Mouse (Mus musculus) limb, embryonic 12.5 days (tissue): ENCODE results near the gene Ide. TPM values are rescaled to one million over a fixed set of nuclear protein-coding genes. Genes with fewer than 3 reads are reported as not detected.
"Not testable (repeated sequence)": the region's sequence is repeated elsewhere in the genome, so short reads cannot be mapped to it uniquely, and the experiment has no call there.

Source experiments
- ATAC-seq: fragments of 200-750 bp; cut with Nextera tagmentation; 2 replicates; pipeline ENCODE4 v1.8.0; 2017; ENCODE audit warnings: low read depth, moderate TSS enrichment; ENCODE audit not compliant: insufficient number of reproducible peaks, insufficient read depth, low FRiP score, low TSS enrichment
- H3K27ac ChIP-seq: fragments of 300-500 bp; sonication (generic); 2 replicates; pipeline ENCODE4 v1.5.1; 2016; ENCODE audit warnings: mild to moderate bottlenecking, moderate library complexity
- H3K27me3 ChIP-seq: fragments of 300-500 bp; sonication (generic); 2 replicates; pipeline ENCODE4 v1.6.1; 2016; ENCODE audit warnings: mild to moderate bottlenecking, moderate library complexity
- H3K36me3 ChIP-seq: fragments of 300-500 bp; sonication (generic); 2 replicates; pipeline ENCODE4 v1.6.1; 2016; ENCODE audit warnings: mild to moderate bottlenecking, moderate library complexity
- H3K4me1 ChIP-seq: fragments of 300-500 bp; sonication (generic); replicated peaks from 2 replicates; pipeline ENCODE4 v1.6.1; 2016
- H3K4me2 ChIP-seq: fragments of 300-500 bp; sonication (generic); 2 replicates; pipeline ENCODE4 v1.6.1; 2016; ENCODE audit warnings: mild to moderate bottlenecking, moderate library complexity
- H3K4me3 ChIP-seq: fragments of 300-500 bp; sonication (generic); replicated peaks from 2 replicates; pipeline ENCODE4 v1.5.1; 2016; ENCODE audit warnings: mild to moderate bottlenecking
- H3K9ac ChIP-seq: fragments of 300-500 bp; sonication (generic); replicated peaks from 2 replicates; pipeline ENCODE4 v1.6.1; 2016; ENCODE audit warnings: mild to moderate bottlenecking, moderate library complexity
- H3K9me3 ChIP-seq: fragments of 300-500 bp; sonication (generic); 2 replicates; pipeline ENCODE4 v1.6.1; 2016; ENCODE audit warnings: mild to moderate bottlenecking, moderate library complexity
- WGBS: fragments of 180-500 bp; shearing (Covaris S2); methylation state at CpG from one replicate; pipeline ENCODE4 v1.1.7; 2016; 5-methylcytosine and 5-hydroxymethylcytosine counted together
- polyA plus RNA-seq: library from polyadenylated mRNA; unstranded; fragments of >200 nt; fragmentation: Nextera tagmentation; extraction: Ambion mirVana; gene quantifications from 2 replicates; pipeline ENCODE4 v1.2.1, GENCODE M21; 2016

Gene Ide
- polyA plus RNA-seq, 1 experiment from 2014 or later: 39.7 TPM

DNA sequence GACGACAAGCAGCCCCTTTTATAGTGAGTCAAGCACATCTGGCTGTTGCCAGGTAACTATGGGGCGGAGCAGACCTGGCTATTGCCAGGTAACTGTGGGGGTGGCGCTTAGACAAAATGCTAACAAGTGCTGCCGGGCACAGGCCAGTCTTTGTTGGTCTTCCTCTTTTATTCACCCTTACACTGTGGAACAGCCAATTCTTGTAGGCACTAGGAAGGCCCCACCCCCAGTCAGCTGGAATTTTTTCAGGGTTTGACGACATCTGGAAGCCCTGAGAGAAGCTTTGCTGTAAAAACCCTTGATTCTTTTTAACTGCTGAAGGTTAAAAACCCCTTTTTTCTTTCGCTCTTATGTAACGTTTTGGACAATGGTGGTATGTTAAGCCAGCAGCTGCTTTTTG lies 99.0 kb downstream of the Ide start:
- Histone ChIP-seq H3K27ac (no peak overlapping the region), H3K9ac (no peak overlapping the region), H3K4me2 (no peak overlapping the region), H3K4me1 (peaks cover 15% of the 10 kb centered on the region), H3K36me3 (no peaks in the 10 kb centered on the region), H3K9me3 (no peaks in the 10 kb centered on the region), H3K27me3 (peaks cover 36% of the 10 kb centered on the region), H3K4me3 (no peak overlapping the region)
- 18% methylated on average over 7 of the region's 7 CpGs for WGBS
- no peak for ATAC-seq

DNA sequence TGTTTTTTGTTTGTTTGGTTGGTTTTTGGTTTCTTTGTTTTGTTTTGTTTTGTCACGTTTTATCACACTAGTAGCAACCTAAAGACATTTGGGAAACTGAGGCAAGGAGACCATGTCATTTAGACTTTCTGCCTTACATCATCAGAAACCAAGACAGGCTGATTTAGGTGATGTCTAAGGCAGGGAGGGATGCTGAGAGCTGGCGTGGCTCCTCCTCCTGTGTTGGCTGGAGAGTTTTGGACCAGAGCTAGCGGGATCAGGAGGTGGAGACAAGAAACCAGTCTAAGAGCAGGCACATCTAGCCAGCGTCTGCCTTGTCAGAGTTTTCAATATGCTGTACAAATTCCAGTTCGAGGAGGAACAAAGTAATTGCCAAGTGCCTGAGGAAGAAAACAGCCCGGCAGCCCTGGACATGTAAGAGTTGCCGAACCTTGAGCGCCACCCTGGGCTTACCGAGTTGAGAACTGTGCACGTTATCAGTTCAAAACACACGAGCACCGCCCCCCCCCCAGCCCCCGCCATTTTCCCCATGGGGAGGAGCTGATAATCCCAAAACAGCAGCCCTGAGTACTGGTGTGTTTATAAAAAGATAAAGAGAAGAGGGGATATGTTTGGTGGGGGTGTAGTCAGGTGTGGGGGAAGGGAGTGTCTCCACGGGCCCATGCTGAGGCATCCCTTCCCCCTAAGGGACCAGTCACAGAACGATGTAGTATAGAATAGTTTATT lies 99.8 kb downstream of the Ide start:
- H3K4me1 ChIP-seq: peaks cover 17% of the 10 kb centered on the region
- no peaks in the 10 kb centered on the region for H3K36me3 ChIP-seq
- 10% methylated on average over 15 of the region's 15 CpGs for WGBS
- no peak overlapping the region for H3K27ac ChIP-seq
- no peak overlapping the region for H3K9ac ChIP-seq
- peaks cover 41% of the 10 kb centered on the region for H3K27me3 ChIP-seq
- H3K9me3 ChIP-seq: no peaks in the 10 kb centered on the region
- H3K4me2 ChIP-seq: no peak overlapping the region
- no peak overlapping the region for H3K4me3 ChIP-seq
- ATAC-seq: 0 out of 2 replicates have a peak, but pooled peaks have one; percentile 46

DNA sequence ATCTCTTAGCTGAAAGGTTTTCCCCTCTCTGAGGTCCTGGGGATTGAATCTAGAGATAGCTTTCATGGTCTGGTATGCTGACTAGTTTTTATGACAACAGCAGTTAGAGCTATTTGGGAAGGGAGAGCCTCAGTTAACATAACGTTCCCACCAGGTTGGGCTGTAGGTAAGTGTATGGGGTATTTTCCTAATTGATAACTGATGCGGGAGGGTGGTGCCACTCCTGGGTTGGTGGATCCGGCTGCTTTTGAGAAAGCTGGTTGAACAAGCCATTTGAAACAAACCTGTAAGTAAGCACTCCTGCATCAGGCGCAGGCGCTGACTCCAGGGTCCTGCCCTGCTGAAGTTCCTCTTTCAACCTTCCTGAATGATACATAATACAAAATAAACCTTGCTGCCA lies 100.3 kb downstream of the Ide start:
- WGBS: 44% methylated on average over 5 of the region's 5 CpGs
- H3K4me3 ChIP-seq: no peak overlapping the region
- H3K27me3 ChIP-seq: peaks cover 45% of the 10 kb centered on the region

DNA sequence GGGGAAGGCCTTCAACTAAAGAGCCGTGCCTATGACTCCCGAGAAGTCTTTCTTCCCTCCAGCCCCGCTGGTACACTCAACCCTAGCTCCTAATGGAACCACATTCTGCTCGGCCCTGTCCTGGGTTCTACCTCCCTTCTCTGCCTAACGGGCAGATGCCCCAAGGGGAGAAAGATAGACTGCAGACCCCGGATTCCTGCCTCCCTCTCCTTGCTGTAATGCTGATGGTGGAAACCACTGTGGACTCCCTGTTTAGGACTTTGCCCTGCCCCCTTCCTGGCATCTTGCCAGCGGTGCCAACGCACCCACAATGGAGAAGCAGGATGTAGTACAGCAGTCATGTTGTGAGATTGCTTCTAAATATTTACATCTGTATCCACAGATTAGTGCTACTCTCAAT lies 101.8 kb downstream of the Ide start:
- ATAC-seq: no peak
- H3K4me2 ChIP-seq: no peak overlapping the region
- peaks cover 45% of the 10 kb centered on the region for H3K27me3 ChIP-seq

More for the DNA sequence above, 100.3 kb downstream of the Ide start:
- Histone ChIP-seq H3K4me1 (peaks cover 17% of the 10 kb centered on the region), H3K4me2 (no peak overlapping the region), H3K9ac (no peak overlapping the region), H3K9me3 (no peaks in the 10 kb centered on the region), H3K36me3 (no peaks in the 10 kb centered on the region), H3K27ac (no peak overlapping the region)
- no peak for ATAC-seq

DNA sequence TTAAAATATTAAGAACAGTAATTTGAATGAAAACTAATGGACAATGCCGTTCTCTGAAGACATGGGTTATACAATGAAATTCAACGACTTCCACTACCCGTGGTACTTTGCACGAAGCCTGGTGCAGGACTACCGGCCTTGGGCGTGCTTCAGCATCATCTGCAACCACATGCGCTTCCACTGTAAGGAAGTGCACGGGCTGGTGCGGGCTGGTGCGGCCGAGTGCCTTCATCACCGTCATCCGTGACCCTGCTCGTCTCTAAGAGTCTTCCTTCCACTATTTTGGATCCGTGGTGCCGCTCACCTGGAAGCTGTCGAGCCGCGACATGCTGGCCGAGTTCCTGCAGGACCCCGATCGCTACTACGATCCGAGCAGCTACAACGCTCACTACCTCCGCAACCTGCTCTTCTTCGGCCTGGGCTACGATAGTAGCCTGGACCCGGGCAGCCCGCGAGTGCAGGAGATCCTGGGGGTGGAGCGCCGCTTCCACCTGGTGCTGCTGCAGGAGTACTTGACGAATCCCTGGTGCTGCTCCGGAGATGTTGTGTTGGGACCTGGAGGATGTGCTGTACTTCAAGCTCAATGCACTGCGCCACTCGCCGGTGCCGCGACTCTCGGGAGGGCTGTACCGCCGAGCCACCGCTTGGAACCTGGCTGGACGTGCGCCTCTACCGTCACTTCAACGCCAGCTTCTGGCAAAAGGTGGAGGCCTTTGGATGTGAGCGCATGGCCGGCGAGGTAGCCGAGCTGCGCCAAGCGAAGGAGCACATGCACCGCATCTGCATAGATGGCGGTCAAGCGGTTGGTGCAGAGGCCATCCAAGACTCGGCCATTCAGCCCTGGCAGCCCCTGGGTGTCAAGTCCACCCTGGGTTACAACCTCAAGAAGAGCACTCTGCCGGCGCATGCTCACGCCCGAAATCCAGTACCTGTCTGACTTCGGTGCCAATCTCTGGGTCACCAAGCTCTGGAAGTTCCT lies 103.8 kb downstream of the Ide start:
- WGBS: 5% methylated on average over 63 of the region's 63 CpGs
- ATAC-seq: no peak
- H3K27ac ChIP-seq: no peak overlapping the region
- H3K4me3 ChIP-seq: peak overlapping the region; percentile 39
- no peaks in the 10 kb centered on the region for H3K36me3 ChIP-seq
- H3K27me3 ChIP-seq: peaks cover 45% of the 10 kb centered on the region
- peak overlapping the region; percentile 70 for H3K4me2 ChIP-seq
- peaks cover 17% of the 10 kb centered on the region for H3K4me1 ChIP-seq
- H3K9ac ChIP-seq: peak overlapping the region; percentile 19; the same call in 1 of the 2 replicates
- H3K9me3 ChIP-seq: no peaks in the 10 kb centered on the region

More for the DNA sequence above, 101.8 kb downstream of the Ide start:
- no peak overlapping the region for H3K4me3 ChIP-seq
- no peak overlapping the region for H3K27ac ChIP-seq
- H3K9ac ChIP-seq: no peak overlapping the region
- no peaks in the 10 kb centered on the region for H3K9me3 ChIP-seq
- peaks cover 17% of the 10 kb centered on the region for H3K4me1 ChIP-seq
- H3K36me3 ChIP-seq: no peaks in the 10 kb centered on the region
- 56% methylated on average over 8 of the region's 8 CpGs for WGBS

DNA sequence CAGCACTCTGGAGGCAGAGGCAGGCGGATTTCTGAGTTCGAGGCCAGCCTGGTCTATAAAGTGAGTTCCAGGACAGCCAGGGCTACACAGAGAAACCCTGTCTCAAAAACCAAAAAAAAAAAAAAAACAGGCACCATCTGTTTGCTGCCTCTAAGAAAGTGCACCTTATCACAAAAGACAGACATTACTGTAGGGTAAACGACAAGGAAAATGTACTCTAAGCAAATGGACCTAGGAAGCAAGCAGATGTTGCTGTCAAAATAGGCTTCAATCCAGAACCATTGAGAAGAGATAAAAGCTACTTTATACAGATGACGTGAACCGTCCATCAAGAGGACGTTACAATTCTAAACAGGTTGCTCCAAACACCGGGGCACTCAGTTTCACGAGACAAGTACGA lies 105.1 kb downstream of the Ide start:
- H3K27ac ChIP-seq, H3K9ac ChIP-seq, H3K4me1 ChIP-seq, H3K4me2 ChIP-seq, ATAC-seq, H3K9me3 ChIP-seq, H3K36me3 ChIP-seq, H3K4me3 ChIP-seq: not testable (repeated sequence)
- peaks cover 39% of the 10 kb centered on the region for H3K27me3 ChIP-seq
- 59% methylated on average over 9 of the region's 9 CpGs for WGBS

DNA sequence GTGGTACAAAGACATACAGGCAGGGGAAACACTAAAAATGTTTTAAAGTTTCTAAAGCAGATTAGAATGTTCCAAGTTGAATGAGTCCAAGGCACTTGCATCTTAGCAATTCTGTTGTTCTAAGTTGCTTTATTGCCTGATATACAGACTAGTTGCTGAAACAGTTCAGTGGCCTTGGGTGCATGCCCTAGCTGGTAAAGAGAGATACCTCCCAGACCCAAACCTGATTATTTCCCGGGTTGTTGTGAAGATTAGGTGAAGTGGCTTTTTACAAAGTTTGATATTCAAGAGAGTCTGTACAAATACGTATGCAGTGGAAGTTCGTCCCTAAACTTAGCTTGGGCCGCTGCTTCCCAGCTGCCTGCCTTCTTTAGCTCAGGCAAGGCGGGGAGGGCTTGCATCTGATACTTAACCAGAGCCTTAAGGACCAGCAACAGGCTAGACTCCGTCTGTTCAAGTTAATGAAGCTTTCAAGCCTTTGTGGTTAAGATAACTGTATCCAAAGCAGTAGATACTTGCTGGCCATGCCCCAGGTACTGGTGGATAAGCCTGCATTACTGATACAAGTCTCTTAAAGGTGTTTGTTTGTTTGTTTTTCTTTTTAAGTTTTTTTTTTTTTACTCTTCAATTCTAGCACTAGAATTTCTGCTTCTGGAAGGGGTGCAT lies 112.3 kb downstream of the Ide start:
- WGBS: 84% methylated on average over 6 of the region's 6 CpGs
- H3K27ac ChIP-seq: no peak overlapping the region
- H3K9me3 ChIP-seq: no peaks in the 10 kb centered on the region
- ATAC-seq: no peak
- no peak overlapping the region for H3K4me2 ChIP-seq
- no peaks in the 10 kb centered on the region for H3K27me3 ChIP-seq
- peaks cover 42% of the 10 kb centered on the region for H3K36me3 ChIP-seq
- H3K4me1 ChIP-seq: no peaks in the 10 kb centered on the region
- no peak overlapping the region for H3K9ac ChIP-seq
- H3K4me3 ChIP-seq: no peak overlapping the region

Other genes starting within 250 kb of the Ide start
- gene March5, start 130.3 kb downstream of the Ide start, polyA plus RNA-seq: 150 and 155 TPM in 2 replicates
- 1.2 and 1.9 TPM in 2 replicates for gene Cpeb3, start 129.3 kb downstream of the Ide start, polyA plus RNA-seq
- 89.1 and 89.4 TPM in 2 replicates for gene Kif11, start 38.6 kb upstream of the Ide start, polyA plus RNA-seq
- gene Hhex, start 97.0 kb upstream of the Ide start, polyA plus RNA-seq: 9.7 and 10.1 TPM in 2 replicates
- gene Exoc6, start 212.6 kb upstream of the Ide start, polyA plus RNA-seq: 6.7 and 7.4 TPM in 2 replicates